Mouse (Mus musculus) heart, adult 2 months (tissue): ENCODE data around the gene Ints5.

ENCODE experiments used
- CTCF ChIP-seq: fragments of 200-600 bp; IDR thresholded peaks from 2 replicates; pipeline ENCODE4 v1.8.1; 2022; ENCODE audit warnings: antibody characterized with exemption, mild to moderate bottlenecking, moderate library complexity
- EP300 ChIP-seq: fragments of 200-500 bp; IDR thresholded peaks from 2 replicates; pipeline ENCODE4 v1.6.1; 2011; ENCODE audit warnings: low read depth, low read length, control low read depth; ENCODE audit not compliant: insufficient read depth
- POLR2A ChIP-seq: fragments of 200-500 bp; IDR thresholded peaks from 2 replicates; pipeline ENCODE4 v1.6.1; 2011; ENCODE audit warnings: mild to moderate bottlenecking, low read depth, low read length, control low read depth; ENCODE audit not compliant: insufficient read depth

- no peak for TF ChIP-seq POLR2A
- no peak for TF ChIP-seq EP300
- TF ChIP-seq CTCF: no peak
Measured at GRCm38 (mm10) chr19:8926766-8927165, 34.0 kb downstream of the Ints5 start.
